Mouse (Mus musculus) gastrocnemius, postnatal 14 days (tissue): ENCODE data around the gene Fahd1. TPM values are rescaled to one million over a fixed set of nuclear protein-coding genes. Genes with fewer than 3 reads are reported as not detected.

ENCODE experiments used
- DNase-seq: peaks from one replicate; pipeline ENCODE4 v3.0.0; 2021; ENCODE audit warnings: mixed read lengths
- intact Hi-C: fragments of 180-260 bp; cut with DNase I; formaldehyde crosslinking; loops from one replicate; pipeline ENCODE4 v1.15.1; 2025; ENCODE audit warnings: low total_unique reads
- total RNA-seq, 2 experiments: library from RNA; stranded (reverse); gene quantifications; 2 replicates each; pipeline ENCODE4 v1.2.3; 2021

The Fahd1 gene
- total RNA-seq, 2 experiments from 2014 or later, result 38.9 to 46.1 TPM

GRCm38 (mm10) chr17:24886134-24886931 is 36.2 kb upstream of the Fahd1 start, which contains the start of the genes Nubp2 and Spsb3:
Nubp2 (minus strand) TSS chr17:24886349.
Spsb3 (plus strand) TSS chr17:24886643.
- intact Hi-C loops, result no loop called here
- peak; percentile 99 for DNase-seq

- intact Hi-C loops, result no loop called here
- no peak for DNase-seq
Observed at GRCm38 (mm10) chr17:24885356-24886133, 35.4 kb upstream of the Fahd1 start.

GRCm38 (mm10) chr17:24884391-24884790 is 34.2 kb upstream of the Fahd1 start:
- intact Hi-C loops, result loop anchor here (5.0 kb wide), 1 partner anchor 142 kb away; no protein-coding TSS in a partner anchor
- DNase-seq, result no peak

- peak; percentile 50 for DNase-seq
- intact Hi-C loops, result loop anchor here (5.0 kb wide), 1 partner anchor 140 kb away; no protein-coding TSS in a partner anchor
Observed at GRCm38 (mm10) chr17:24881738-24882440, 31.7 kb upstream of the Fahd1 start.

GRCm38 (mm10) chr17:24878531-24878930 is 28.4 kb upstream of the Fahd1 start:
- intact Hi-C loops, result no loop called here
- no peak for DNase-seq

- intact Hi-C loops, result no loop called here
- peak; percentile 74 for DNase-seq
Observed at GRCm38 (mm10) chr17:24878117-24878397, 27.9 kb upstream of the Fahd1 start.

GRCm38 (mm10) chr17:24877336-24878116 is 27.4 kb upstream of the Fahd1 start:
- intact Hi-C loops, result no loop called here
- peak; percentile 65 for DNase-seq

- no peak for DNase-seq
- intact Hi-C loops, result no loop called here
Observed at GRCm38 (mm10) chr17:24874989-24875388, 24.8 kb upstream of the Fahd1 start.

GRCm38 (mm10) chr17:24874405-24874745 is 24.2 kb upstream of the Fahd1 start:
- intact Hi-C loops, result no loop called here
- DNase-seq, result no peak

- intact Hi-C loops, result no loop called here
- DNase-seq, result no peak
Observed at GRCm38 (mm10) chr17:24873695-24874404, 23.7 kb upstream of the Fahd1 start.

GRCm38 (mm10) chr17:24867914-24868313 is 17.8 kb upstream of the Fahd1 start:
- intact Hi-C loops, result no loop called here
- DNase-seq, result no peak

- DNase-seq, result peak; percentile 1
- intact Hi-C loops, result no loop called here
Observed at GRCm38 (mm10) chr17:24865776-24866175, 15.6 kb upstream of the Fahd1 start, which contains the start of gene Igfals. Igfals (plus strand) TSS chr17:24865997.

GRCm38 (mm10) chr17:24861785-24862184 is 11.6 kb upstream of the Fahd1 start:
- no peak for DNase-seq
- intact Hi-C loops, result no loop called here

- DNase-seq, result no peak
- intact Hi-C loops, result no loop called here
Observed at GRCm38 (mm10) chr17:24860076-24860475, 9.9 kb upstream of the Fahd1 start.

GRCm38 (mm10) chr17:24858967-24859366 is 8.8 kb upstream of the Fahd1 start:
- no peak for DNase-seq
- intact Hi-C loops, result no loop called here

- no peak for DNase-seq
- intact Hi-C loops, result no loop called here
Observed at GRCm38 (mm10) chr17:24857831-24858470, 7.8 kb upstream of the Fahd1 start.

GRCm38 (mm10) chr17:24856589-24856988 is 6.4 kb upstream of the Fahd1 start:
- DNase-seq, result no peak
- intact Hi-C loops, result no loop called here

- intact Hi-C loops, result no loop called here
- DNase-seq, result no peak
Observed at GRCm38 (mm10) chr17:24855838-24856464, 5.8 kb upstream of the Fahd1 start.
